Mouse (Mus musculus): Measurements from ENCODE around the gene Tlr9. TPM values are rescaled to one million over a fixed set of nuclear protein-coding genes. Genes with fewer than 3 reads are reported as not detected.

Gene Tlr9
- polyA plus RNA-seq, 1 experiment from 2014 or later, result 0.07 TPM

- H3K27me3 ChIP-seq (replicated peaks; ENCODE audit: control insufficient read depth, insufficient read depth, low read length), result peaks cover 10% of the 10 kb centered on the region
- H3K9me3 ChIP-seq (ENCODE audit: control insufficient read depth, low read length), result no peaks in the 10 kb centered on the region
- 0 out of 2 replicates have a peak, but pooled peaks cover 9% of the 10 kb centered on the region for H3K4me1 ChIP-seq (ENCODE audit: control insufficient read depth, insufficient read depth, low read length)
- H3K4me2 ChIP-seq (ENCODE audit: low read depth, low read length), result no peak overlapping the region
- DNase-seq (ENCODE audit: low spot score) (no peak), ATAC-seq (ENCODE audit: low read depth) (no peak)
- WGBS, result 75% methylated on average over 4 of the region's 4 CpGs
- H3K27ac ChIP-seq (replicated peaks; ENCODE audit: low read depth, low read length), result no peak overlapping the region
- no peak overlapping the region for H3K4me3 ChIP-seq (ENCODE audit: low read depth, low read length)
- no peak overlapping the region for H3K9ac ChIP-seq (ENCODE audit: low read depth, low read length)
- H3K36me3 ChIP-seq (ENCODE audit: control insufficient read depth, insufficient read depth, low read length), result no peaks in the 10 kb centered on the region
Measured at GRCm38 (mm10) chr9:106222994-106223393, 596 bp downstream of the Tlr9 start.

- 66% methylated on average over 24 of the region's 24 CpGs for WGBS
- peak overlapping the region; percentile 45 for H3K9ac ChIP-seq (ENCODE audit: low read depth, low read length)
- no peak for ATAC-seq (ENCODE audit: low read depth)
Measured at GRCm38 (mm10) chr9:106225469-106226150, 3.2 kb downstream of the Tlr9 start.

DNA sequence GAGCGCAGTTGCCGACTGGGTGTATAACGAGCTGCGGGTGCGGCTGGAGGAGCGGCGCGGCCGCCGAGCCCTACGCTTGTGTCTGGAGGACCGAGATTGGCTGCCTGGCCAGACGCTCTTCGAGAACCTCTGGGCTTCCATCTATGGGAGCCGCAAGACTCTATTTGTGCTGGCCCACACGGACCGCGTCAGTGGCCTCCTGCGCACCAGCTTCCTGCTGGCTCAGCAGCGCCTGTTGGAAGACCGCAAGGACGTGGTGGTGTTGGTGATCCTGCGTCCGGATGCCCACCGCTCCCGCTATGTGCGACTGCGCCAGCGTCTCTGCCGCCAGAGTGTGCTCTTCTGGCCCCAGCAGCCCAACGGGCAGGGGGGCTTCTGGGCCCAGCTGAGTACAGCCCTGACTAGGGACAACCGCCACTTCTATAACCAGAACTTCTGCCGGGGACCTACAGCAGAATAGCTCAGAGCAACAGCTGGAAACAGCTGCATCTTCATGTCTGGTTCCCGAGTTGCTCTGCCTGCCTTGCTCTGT lies 3.8 kb downstream of the Tlr9 start:
- Histone ChIP-seq H3K27ac (replicated peaks; ENCODE audit: low read depth, low read length) (no peak overlapping the region), H3K4me3 (ENCODE audit: low read depth, low read length) (peak overlapping the region; percentile 39), H3K9me3 (ENCODE audit: control insufficient read depth, low read length) (no peaks in the 10 kb centered on the region), H3K36me3 (ENCODE audit: control insufficient read depth, insufficient read depth, low read length) (no peaks in the 10 kb centered on the region), H3K4me1 (ENCODE audit: control insufficient read depth, insufficient read depth, low read length) (0 out of 2 replicates have a peak, but pooled peaks cover 9% of the 10 kb centered on the region), H3K27me3 (replicated peaks; ENCODE audit: control insufficient read depth, insufficient read depth, low read length) (peaks cover 10% of the 10 kb centered on the region), H3K4me2 (ENCODE audit: low read depth, low read length) (peak overlapping the region; percentile 73), H3K9ac (ENCODE audit: low read depth, low read length) (peak overlapping the region; percentile 45)
- 6% methylated on average over 29 of the region's 34 CpGs for WGBS
- DNase-seq (ENCODE audit: low spot score) (peak; percentile 68), ATAC-seq (ENCODE audit: low read depth) (peak; percentile 67)

More at GRCm38 (mm10) chr9:106225469-106226150, 3.2 kb downstream of the Tlr9 start:
- no peak for DNase-seq (ENCODE audit: low spot score)
- H3K27ac ChIP-seq (replicated peaks; ENCODE audit: low read depth, low read length), result no peak overlapping the region
- peak overlapping the region; percentile 73 for H3K4me2 ChIP-seq (ENCODE audit: low read depth, low read length)
- no peaks in the 10 kb centered on the region for H3K9me3 ChIP-seq (ENCODE audit: control insufficient read depth, low read length)
- peaks cover 10% of the 10 kb centered on the region for H3K27me3 ChIP-seq (replicated peaks; ENCODE audit: control insufficient read depth, insufficient read depth, low read length)
- H3K4me3 ChIP-seq (ENCODE audit: low read depth, low read length), result peak overlapping the region; percentile 39
- 0 out of 2 replicates have a peak, but pooled peaks cover 9% of the 10 kb centered on the region for H3K4me1 ChIP-seq (ENCODE audit: control insufficient read depth, insufficient read depth, low read length)
- H3K36me3 ChIP-seq (ENCODE audit: control insufficient read depth, insufficient read depth, low read length), result no peaks in the 10 kb centered on the region

- H3K36me3 ChIP-seq (ENCODE audit: control insufficient read depth, insufficient read depth, low read length), result peaks cover 7% of the 10 kb centered on the region
- no peak for ATAC-seq (ENCODE audit: low read depth)
- no peak overlapping the region for H3K4me2 ChIP-seq (ENCODE audit: low read depth, low read length)
- DNase-seq (ENCODE audit: low spot score), result no peak
- WGBS, result 67% methylated on average over 8 of the region's 8 CpGs
- H3K27ac ChIP-seq (replicated peaks; ENCODE audit: low read depth, low read length), result no peak overlapping the region
- H3K9ac ChIP-seq (ENCODE audit: low read depth, low read length), result no peak overlapping the region
- H3K9me3 ChIP-seq (ENCODE audit: control insufficient read depth, low read length), result no peaks in the 10 kb centered on the region
- peaks cover 10% of the 10 kb centered on the region for H3K27me3 ChIP-seq (replicated peaks; ENCODE audit: control insufficient read depth, insufficient read depth, low read length)
- H3K4me3 ChIP-seq (ENCODE audit: low read depth, low read length), result no peak overlapping the region
- H3K4me1 ChIP-seq (ENCODE audit: control insufficient read depth, insufficient read depth, low read length), result 0 out of 2 replicates have a peak, but pooled peaks cover 9% of the 10 kb centered on the region
Measured at GRCm38 (mm10) chr9:106227790-106228429, 5.5 kb downstream of the Tlr9 start.

DNA sequence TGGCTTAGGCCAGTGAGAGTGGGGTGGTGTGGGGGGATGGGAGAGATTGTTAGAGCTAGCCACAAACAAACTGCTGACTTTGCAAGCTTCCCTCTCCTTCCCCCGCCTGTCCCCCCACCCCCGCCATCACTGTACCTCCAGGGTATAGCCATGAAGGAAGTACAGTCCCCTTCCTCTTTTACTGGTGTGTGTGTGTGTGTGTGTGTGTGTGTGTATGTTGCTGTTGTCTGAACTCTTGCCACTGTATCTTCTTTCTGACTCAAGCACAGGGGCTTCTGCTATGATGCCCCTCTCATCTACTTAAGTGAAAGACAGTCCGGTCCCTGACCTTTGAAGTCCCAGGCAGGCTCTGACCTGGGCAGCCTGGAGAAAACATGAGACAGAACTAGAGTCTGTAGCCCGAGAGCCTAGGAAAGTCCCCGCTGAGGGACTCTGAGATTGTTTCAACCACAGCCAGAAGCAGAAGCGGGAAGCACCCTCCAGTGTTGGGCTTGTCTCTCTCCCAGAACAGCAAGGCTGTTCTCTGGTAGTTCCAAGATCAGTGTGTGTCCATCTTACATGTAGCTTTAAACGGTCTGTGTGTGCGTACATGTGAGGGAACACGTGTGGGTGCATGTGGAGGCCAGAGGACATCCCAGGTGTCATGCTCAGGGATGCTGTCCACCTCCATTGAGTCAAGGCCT lies 7.8 kb downstream of the Tlr9 start:
- H3K4me3 ChIP-seq (ENCODE audit: low read depth, low read length), result no peak overlapping the region
- no peak overlapping the region for H3K9ac ChIP-seq (ENCODE audit: low read depth, low read length)
- peaks cover 9% of the 10 kb centered on the region for H3K27me3 ChIP-seq (replicated peaks; ENCODE audit: control insufficient read depth, insufficient read depth, low read length)
- no peak overlapping the region for H3K27ac ChIP-seq (replicated peaks; ENCODE audit: low read depth, low read length)
- DNase-seq (ENCODE audit: low spot score) (no peak), ATAC-seq (ENCODE audit: low read depth) (no peak)
- 63% methylated on average over 9 of the region's 9 CpGs for WGBS
- no peaks in the 10 kb centered on the region for H3K9me3 ChIP-seq (ENCODE audit: control insufficient read depth, low read length)
- peaks cover 27% of the 10 kb centered on the region for H3K36me3 ChIP-seq (ENCODE audit: control insufficient read depth, insufficient read depth, low read length)
- 0 out of 2 replicates have a peak, but pooled peaks cover 9% of the 10 kb centered on the region for H3K4me1 ChIP-seq (ENCODE audit: control insufficient read depth, insufficient read depth, low read length)
- H3K4me2 ChIP-seq (ENCODE audit: low read depth, low read length), result no peak overlapping the region

- H3K9ac ChIP-seq (ENCODE audit: low read depth, low read length), result no peak overlapping the region
- no peak for ATAC-seq (ENCODE audit: low read depth)
- H3K9me3 ChIP-seq (ENCODE audit: control insufficient read depth, low read length), result no peaks in the 10 kb centered on the region
- no peak overlapping the region for H3K4me3 ChIP-seq (ENCODE audit: low read depth, low read length)
- WGBS, result 40% methylated on average over 3 of the region's 3 CpGs
- H3K4me2 ChIP-seq (ENCODE audit: low read depth, low read length), result no peak overlapping the region
- peaks cover 4% of the 10 kb centered on the region for H3K27me3 ChIP-seq (replicated peaks; ENCODE audit: control insufficient read depth, insufficient read depth, low read length)
- 0 out of 2 replicates have a peak, but pooled peaks cover 9% of the 10 kb centered on the region for H3K4me1 ChIP-seq (ENCODE audit: control insufficient read depth, insufficient read depth, low read length)
- peaks cover 32% of the 10 kb centered on the region for H3K36me3 ChIP-seq (ENCODE audit: control insufficient read depth, insufficient read depth, low read length)
- no peak for DNase-seq (ENCODE audit: low spot score)
- H3K27ac ChIP-seq (replicated peaks; ENCODE audit: low read depth, low read length), result no peak overlapping the region
Measured at GRCm38 (mm10) chr9:106230734-106231106, 8.3 kb downstream of the Tlr9 start.

DNA sequence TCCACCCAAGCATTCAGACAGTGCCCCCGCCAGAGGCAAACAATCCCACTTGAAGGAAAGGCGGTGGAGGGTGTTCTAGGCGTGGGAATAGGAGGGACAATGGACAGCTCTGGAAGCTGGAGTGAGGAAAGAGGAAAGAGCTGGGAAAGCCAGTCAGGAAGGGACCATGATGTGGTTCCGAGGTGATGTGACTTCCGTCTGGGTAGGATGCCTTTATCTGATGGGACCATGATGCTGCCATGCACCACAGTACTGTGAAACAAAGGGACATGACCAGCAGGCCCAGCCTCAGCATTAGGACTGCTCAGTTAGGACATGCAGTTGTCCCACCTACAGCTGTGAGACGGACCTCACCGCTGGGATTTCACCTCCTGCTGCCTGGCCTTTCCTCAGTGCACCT lies 8.8 kb downstream of the Tlr9 start:
- WGBS, result 78% methylated on average over 7 of the region's 7 CpGs
- DNase-seq (ENCODE audit: low spot score) (no peak), ATAC-seq (ENCODE audit: low read depth) (no peak)
- H3K27me3 ChIP-seq (replicated peaks; ENCODE audit: control insufficient read depth, insufficient read depth, low read length), result no peaks in the 10 kb centered on the region; the same call in 1 of the 2 replicates
- H3K9ac ChIP-seq (ENCODE audit: low read depth, low read length), result no peak overlapping the region
- no peaks in the 10 kb centered on the region for H3K9me3 ChIP-seq (ENCODE audit: control insufficient read depth, low read length)
- no peak overlapping the region for H3K27ac ChIP-seq (replicated peaks; ENCODE audit: low read depth, low read length)
- no peak overlapping the region for H3K4me2 ChIP-seq (ENCODE audit: low read depth, low read length)
- 0 out of 2 replicates have a peak, but pooled peaks cover 4% of the 10 kb centered on the region for H3K4me1 ChIP-seq (ENCODE audit: control insufficient read depth, insufficient read depth, low read length)
- peaks cover 37% of the 10 kb centered on the region for H3K36me3 ChIP-seq (ENCODE audit: control insufficient read depth, insufficient read depth, low read length)
- H3K4me3 ChIP-seq (ENCODE audit: low read depth, low read length), result no peak overlapping the region

DNA sequence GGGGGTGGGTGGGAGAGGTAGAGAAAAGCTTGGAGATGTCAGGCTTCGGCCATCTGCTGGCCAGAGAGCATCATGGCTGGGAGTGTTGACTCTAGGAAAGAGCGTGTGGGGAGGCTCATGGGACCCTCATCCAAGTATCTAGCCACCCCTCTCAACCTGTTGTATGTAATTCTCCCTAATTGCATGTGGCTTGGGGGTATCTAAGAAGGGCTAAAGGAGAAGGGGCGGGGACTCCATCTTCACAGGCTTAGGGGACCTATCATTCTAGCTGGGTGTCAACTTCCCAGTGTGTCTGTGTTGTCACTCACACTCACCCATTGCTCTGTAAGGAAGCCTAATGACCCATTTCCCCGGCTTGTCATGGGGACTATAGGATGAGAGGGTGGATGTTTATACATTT lies 9.4 kb downstream of the Tlr9 start:
- Histone ChIP-seq H3K36me3 (ENCODE audit: control insufficient read depth, insufficient read depth, low read length) (peaks cover 43% of the 10 kb centered on the region), H3K4me3 (ENCODE audit: low read depth, low read length) (no peak overlapping the region), H3K9me3 (ENCODE audit: control insufficient read depth, low read length) (no peaks in the 10 kb centered on the region), H3K27me3 (replicated peaks; ENCODE audit: control insufficient read depth, insufficient read depth, low read length) (no peaks in the 10 kb centered on the region), H3K4me2 (ENCODE audit: low read depth, low read length) (no peak overlapping the region), H3K4me1 (ENCODE audit: control insufficient read depth, insufficient read depth, low read length) (no peaks in the 10 kb centered on the region), H3K27ac (replicated peaks; ENCODE audit: low read depth, low read length) (no peak overlapping the region), H3K9ac (ENCODE audit: low read depth, low read length) (no peak overlapping the region)
- DNase-seq (ENCODE audit: low spot score), result no peak
- no peak for ATAC-seq (ENCODE audit: low read depth)
- 76% methylated on average over 4 of the region's 4 CpGs for WGBS
